Mouse (Mus musculus) embryonic fibroblast, embryonic 13.5 days (primary cell): Measurements from ENCODE around the gene Tgm3.

ENCODE experiments used
- CTCF ChIP-seq: IDR thresholded peaks from 2 replicates; pipeline ENCODE4 v1.5.1; 2011; ENCODE audit warnings: mild to moderate bottlenecking, control low read depth, low read length, moderate library complexity, borderline replicate concordance; ENCODE audit not compliant: insufficient read depth
- POLR2A ChIP-seq: IDR thresholded peaks from 2 replicates; pipeline ENCODE4 v1.6.1; 2011; ENCODE audit warnings: low read depth, mild to moderate bottlenecking, control low read depth, low read length, moderate library complexity

DNA sequence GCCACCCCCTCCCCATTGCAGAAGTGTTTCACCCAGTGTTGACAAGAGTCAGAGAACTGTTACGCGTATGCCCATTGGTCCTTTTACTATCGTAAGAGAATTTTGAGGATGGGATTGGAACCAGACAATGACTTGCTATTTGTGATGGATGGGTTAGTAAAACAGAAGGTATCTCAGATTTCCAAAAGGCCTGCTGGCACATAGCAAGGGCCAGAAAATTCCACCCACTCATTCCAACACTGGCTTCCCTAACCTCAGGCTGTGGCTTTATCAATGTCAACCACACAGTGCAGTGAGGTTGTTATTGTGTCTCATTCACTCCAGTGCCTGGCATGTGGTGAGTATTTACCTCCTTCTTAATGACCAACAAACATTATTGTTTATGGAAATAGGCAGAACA is 11.5 kb upstream of the Tgm3 start:
- no peak for TF ChIP-seq CTCF
- TF ChIP-seq POLR2A, result no peak
